Mouse (Mus musculus) liver, embryonic 15.5 days (tissue): Measurements from ENCODE around the gene Tmem141. TPM values are rescaled to one million over a fixed set of nuclear protein-coding genes. Genes with fewer than 3 reads are reported as not detected.

ENCODE experiments used
- ATAC-seq: fragments of 200-750 bp; cut with Nextera tagmentation; 2 replicates; pipeline ENCODE4 v1.8.0; 2017; ENCODE audit warnings: moderate number of reproducible peaks, mild to moderate bottlenecking, moderate library complexity; ENCODE audit not compliant: insufficient read depth
- H3K27ac ChIP-seq: fragments of 300-500 bp; sonication (generic); replicated peaks from 2 replicates; pipeline ENCODE4 v1.5.1; 2015; ENCODE audit warnings: mild to moderate bottlenecking, inconsistent platforms
- H3K27me3 ChIP-seq: fragments of 300-500 bp; sonication (generic); 2 replicates; pipeline ENCODE4 v1.6.1; 2015; ENCODE audit warnings: mild to moderate bottlenecking, inconsistent platforms
- H3K36me3 ChIP-seq: fragments of 300-500 bp; sonication (generic); replicated peaks from 2 replicates; pipeline ENCODE4 v1.6.1; 2015; ENCODE audit warnings: moderate library complexity, mild to moderate bottlenecking, inconsistent platforms
- H3K4me1 ChIP-seq: fragments of 300-500 bp; sonication (generic); replicated peaks from 2 replicates; pipeline ENCODE4 v1.6.1; 2015; ENCODE audit warnings: inconsistent platforms
- H3K4me2 ChIP-seq: fragments of 300-500 bp; sonication (generic); 2 replicates; pipeline ENCODE4 v1.6.1; 2015; ENCODE audit warnings: moderate library complexity, mild to moderate bottlenecking, inconsistent platforms
- H3K4me3 ChIP-seq: fragments of 300-500 bp; sonication (generic); replicated peaks from 2 replicates; pipeline ENCODE4 v1.5.1; 2015; ENCODE audit warnings: mild to moderate bottlenecking, inconsistent platforms
- H3K9ac ChIP-seq: fragments of 300-500 bp; sonication (generic); 2 replicates; pipeline ENCODE4 v1.6.1; 2015; ENCODE audit warnings: moderate library complexity, mild to moderate bottlenecking, inconsistent platforms
- H3K9me3 ChIP-seq: fragments of 300-500 bp; sonication (generic); replicated peaks from 2 replicates; pipeline ENCODE4 v1.6.1; 2016; ENCODE audit warnings: inconsistent platforms
- WGBS: fragments of 180-500 bp; shearing (Covaris S2); methylation state at CpG from one replicate; pipeline ENCODE4 v1.1.7; 2015; ENCODE audit warnings: mixed read lengths; ENCODE audit not compliant: insufficient replicate concordance; 5-methylcytosine and 5-hydroxymethylcytosine counted together
- polyA plus RNA-seq: library from polyadenylated mRNA; unstranded; fragments of >200 nt; fragmentation: Nextera tagmentation; extraction: Ambion mirVana; gene quantifications from 2 replicates; pipeline ENCODE4 v1.2.1, GENCODE M21; 2015

Gene Tmem141
- polyA plus RNA-seq, 1 experiment from 2014 or later = 8.2 TPM

DNA sequence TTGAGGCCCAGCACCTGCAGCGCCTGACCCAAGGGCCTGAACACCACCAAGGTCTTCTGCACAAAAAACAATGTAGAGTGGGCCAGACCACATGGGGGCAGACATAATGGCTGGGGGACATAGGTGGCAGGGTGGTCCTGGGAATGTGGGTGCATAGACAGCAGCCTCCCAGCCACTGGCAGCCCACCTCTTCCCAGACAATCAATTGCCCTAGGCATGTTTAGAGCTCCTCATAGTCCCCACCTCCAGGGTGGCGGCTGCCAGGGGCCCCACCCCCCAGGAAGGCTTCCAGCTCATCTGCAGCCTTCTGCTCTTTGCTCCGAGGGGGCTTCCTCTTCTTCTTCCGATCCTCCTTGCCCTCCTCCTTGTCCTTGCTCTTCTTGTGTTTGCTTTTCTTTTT lies 38.2 kb downstream of the Tmem141 start:
- Histone ChIP-seq H3K27ac (no peak overlapping the region), H3K9ac (no peak overlapping the region), H3K4me3 (no peak overlapping the region), H3K27me3 (peaks cover 33% of the 10 kb centered on the region), H3K9me3 (no peaks in the 10 kb centered on the region), H3K36me3 (peaks cover 48% of the 10 kb centered on the region), H3K4me1 (peaks cover 45% of the 10 kb centered on the region), H3K4me2 (no peak overlapping the region)
- 54% methylated on average over 4 of the region's 4 CpGs for WGBS
- ATAC-seq = no peak

DNA sequence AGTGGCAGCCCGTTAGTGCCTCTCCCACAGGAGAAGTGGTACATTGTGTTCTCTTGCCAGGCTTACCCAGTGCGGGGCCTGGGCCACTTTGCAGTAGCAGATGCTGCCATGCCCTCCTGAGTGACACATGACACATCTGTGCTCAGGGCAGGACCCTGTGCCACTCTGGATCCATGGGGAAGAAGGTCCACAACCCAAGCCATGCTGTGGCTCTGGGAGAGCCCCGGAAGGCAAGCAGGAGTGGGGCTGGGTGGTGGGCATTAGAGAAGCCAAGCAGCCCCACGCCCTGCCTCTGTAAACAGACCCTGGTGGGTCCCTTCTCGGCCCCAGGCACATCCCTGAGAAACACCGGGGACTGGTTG lies 38.7 kb downstream of the Tmem141 start:
- H3K36me3 ChIP-seq = peaks cover 45% of the 10 kb centered on the region
- no peak for ATAC-seq
- peaks cover 50% of the 10 kb centered on the region for H3K4me1 ChIP-seq
- peaks cover 38% of the 10 kb centered on the region for H3K27me3 ChIP-seq
- H3K4me2 ChIP-seq = no peak overlapping the region
- no peak overlapping the region for H3K9ac ChIP-seq
- no peaks in the 10 kb centered on the region for H3K9me3 ChIP-seq
- no peak overlapping the region for H3K4me3 ChIP-seq
- 73% methylated on average over 6 of the region's 6 CpGs for WGBS
- no peak overlapping the region for H3K27ac ChIP-seq

DNA sequence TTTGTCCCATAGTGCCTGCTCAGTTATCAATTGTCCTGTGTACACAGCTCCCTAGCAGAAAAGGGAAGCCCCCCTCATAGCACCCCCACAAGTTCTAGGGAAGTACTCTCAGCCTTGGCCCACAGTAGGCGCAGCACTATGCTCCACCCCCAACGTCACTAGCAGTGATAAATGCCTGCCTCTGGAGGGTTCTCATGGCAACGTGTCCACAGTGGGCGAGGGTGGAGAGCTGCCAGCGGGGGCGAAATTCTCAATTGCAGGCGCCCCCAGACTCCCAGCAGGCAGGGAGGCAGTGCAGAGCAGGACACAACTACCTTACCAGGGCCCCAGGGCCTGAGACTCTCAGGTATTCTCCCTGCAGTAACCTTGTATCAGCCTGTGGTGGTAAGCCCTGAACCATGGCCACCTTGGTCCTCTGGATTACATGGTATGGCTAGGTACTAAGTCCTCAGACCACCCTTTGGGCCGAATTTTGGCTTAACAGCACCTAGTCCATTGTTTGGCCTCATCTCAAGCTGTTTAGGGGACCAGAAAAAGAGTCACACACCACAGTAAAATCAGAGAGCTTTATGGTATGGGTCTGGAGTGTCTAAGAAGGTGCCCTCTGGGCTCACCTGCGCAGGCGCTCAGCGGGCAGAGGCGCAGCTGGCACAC lies 39.2 kb downstream of the Tmem141 start:
- H3K4me1 ChIP-seq = peaks cover 55% of the 10 kb centered on the region
- H3K4me2 ChIP-seq = no peak overlapping the region
- no peak overlapping the region for H3K27ac ChIP-seq
- 39% methylated on average over 12 of the region's 12 CpGs for whole genome bisulfite sequencing
- no peaks in the 10 kb centered on the region for H3K9me3 ChIP-seq
- H3K4me3 ChIP-seq = no peak overlapping the region
- peaks cover 39% of the 10 kb centered on the region for H3K36me3 ChIP-seq
- ATAC-seq = no peak
- peaks cover 43% of the 10 kb centered on the region for H3K27me3 ChIP-seq
- H3K9ac ChIP-seq = peak overlapping the region; percentile 2; the same call in 1 of the 2 replicates

DNA sequence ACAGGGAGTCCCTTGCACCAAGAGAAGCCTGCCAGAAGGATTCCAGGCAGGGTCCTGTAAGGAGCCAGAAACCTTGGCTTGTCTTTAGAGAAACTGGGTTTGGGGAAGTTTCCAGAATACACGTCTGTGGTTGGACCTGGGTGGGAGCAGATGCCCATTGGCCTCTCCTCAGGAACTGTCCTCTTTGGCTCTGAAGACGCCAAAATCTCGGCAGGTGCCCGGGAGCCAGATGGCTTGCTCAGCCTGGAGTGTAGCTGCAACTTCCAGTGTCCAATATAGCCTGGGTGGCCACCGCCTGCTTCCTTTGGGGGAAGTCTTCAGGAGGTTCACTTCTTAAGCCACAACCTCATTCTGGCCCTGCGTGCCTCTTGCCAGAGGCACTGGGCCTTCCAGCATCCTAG lies 39.9 kb downstream of the Tmem141 start:
- Histone ChIP-seq H3K27ac (0 out of 2 replicates have a peak overlapping the region, but pooled peaks have one; percentile 29), H3K4me3 (no peak overlapping the region), H3K4me1 (peaks cover 62% of the 10 kb centered on the region), H3K9me3 (no peaks in the 10 kb centered on the region), H3K36me3 (peaks cover 35% of the 10 kb centered on the region), H3K9ac (no peak overlapping the region), H3K27me3 (peaks cover 50% of the 10 kb centered on the region), H3K4me2 (peak overlapping the region; percentile 60)
- ATAC-seq = no peak
- WGBS = 6% methylated on average over 6 of the region's 6 CpGs

DNA sequence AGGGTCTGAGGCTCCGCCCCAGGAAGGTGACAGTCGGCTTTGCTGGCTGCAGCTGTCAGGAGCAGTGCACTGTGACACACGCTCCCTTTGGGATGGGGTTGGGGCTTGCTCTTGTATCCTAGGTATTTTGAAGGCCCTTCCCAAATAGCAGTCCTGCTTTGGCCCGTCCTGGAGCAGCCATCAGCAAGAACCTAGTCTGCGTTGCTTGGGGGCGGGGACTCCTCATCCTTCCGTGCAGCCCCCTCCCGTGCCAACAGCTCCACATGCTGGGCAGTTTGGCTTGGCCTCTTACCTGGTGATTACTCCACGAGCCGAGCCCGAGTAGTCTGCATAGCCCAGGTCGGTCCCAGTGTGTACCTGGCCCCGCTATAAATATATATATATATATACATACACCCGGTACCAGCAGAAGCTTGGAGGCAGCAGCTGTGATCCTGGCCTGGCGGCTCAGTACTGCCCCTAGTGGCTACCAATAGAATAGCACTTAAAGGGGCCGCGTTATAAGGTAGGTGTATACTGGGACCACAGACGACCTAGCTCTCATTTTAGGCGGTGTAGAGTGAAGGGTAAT lies 40.4 kb downstream of the Tmem141 start, which contains the start of gene Ajm1:
Gene Ajm1 (minus strand): TSS at position 464 of the 571 bp plus-strand sequence.
- peak; percentile 49 for ATAC-seq
- Histone ChIP-seq H3K4me2 (peak within 1 kb of the TSS; percentile 60), H3K27me3 (peaks cover 55% of the 10 kb centered on the region), H3K4me3 (peak within 1 kb of the TSS; percentile 19; the same call in 1 of the 2 replicates), H3K9ac (peak within 1 kb of the TSS; percentile 2; the same call in 1 of the 2 replicates), H3K4me1 (peaks cover 62% of the 10 kb centered on the region), H3K36me3 (peaks cover 30% of the 10 kb centered on the region), H3K27ac (0 out of 2 replicates have a peak within 1 kb of the TSS, but pooled peaks have one; percentile 29), H3K9me3 (no peaks in the 10 kb centered on the region)
- 7% methylated on average over 19 of the region's 19 CpGs for WGBS

DNA sequence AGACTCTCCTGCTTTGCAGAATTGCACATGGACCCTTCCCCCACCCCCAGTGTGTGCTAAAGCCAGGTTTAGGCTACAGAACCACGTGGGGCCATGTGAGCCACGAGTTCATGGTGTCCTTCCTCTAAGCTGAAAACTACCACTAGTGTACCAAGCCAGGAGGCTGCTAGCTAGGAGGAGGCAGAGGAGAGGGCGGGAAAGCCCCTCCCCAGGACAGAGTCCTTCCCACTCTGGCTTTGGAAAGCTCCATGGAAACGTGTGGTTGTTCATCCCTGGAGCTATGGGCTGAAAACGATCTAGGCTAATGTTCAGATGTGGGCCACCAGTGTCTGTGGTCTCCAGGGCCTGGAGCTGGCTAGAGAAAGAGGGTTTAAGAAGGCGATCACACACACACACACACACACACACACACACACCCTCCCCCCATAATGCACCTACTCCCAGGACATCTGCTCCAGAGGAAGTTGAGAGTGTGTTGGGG lies 41.1 kb downstream of the Tmem141 start:
- Histone ChIP-seq H3K27ac (no peak overlapping the region), H3K4me3 (no peak overlapping the region), H3K27me3 (peaks cover 63% of the 10 kb centered on the region), H3K9ac (no peak overlapping the region), H3K4me1 (peaks cover 68% of the 10 kb centered on the region), H3K4me2 (no peak overlapping the region), H3K9me3 (no peaks in the 10 kb centered on the region), H3K36me3 (peaks cover 26% of the 10 kb centered on the region)
- 19% methylated on average over 6 of the region's 6 CpGs for WGBS
- ATAC-seq = no peak

DNA sequence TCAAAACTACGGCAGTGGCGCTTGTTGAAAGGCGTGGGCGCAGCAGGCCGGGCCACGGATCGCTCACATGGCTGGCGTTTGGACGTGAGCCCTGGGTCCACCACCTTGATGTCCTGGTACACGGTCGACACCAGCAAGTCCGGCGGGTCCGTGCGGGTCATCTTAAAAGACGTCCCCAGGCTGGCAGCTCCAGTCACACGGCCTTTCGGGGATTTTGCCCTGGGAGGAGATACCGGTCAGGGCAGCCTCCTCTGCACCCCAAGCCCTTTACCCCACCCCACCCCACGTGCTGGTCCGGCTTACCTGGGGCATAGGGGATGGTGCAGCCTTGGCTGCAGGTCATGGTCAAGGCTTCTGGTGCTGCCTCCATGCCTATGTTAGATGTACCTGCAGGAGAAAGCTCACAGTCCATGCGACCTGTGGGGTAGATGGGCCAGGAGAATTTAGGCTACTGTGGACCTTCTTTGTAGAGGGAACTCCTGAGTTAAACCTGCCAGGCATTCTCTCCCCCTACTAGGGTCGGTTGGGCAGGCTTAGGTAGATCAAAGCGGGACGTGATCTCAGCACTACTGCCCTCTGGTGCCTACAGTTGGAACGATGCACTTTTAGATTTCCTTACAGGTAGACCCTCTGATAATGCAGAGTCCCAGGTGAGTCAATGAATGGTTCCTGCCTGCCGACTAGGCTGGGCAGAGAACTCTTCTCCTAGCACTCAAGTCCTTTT lies 41.9 kb downstream of the Tmem141 start:
- ATAC-seq = no peak
- no peak overlapping the region; the same call in 1 of the 2 replicates for H3K4me2 ChIP-seq

DNA sequence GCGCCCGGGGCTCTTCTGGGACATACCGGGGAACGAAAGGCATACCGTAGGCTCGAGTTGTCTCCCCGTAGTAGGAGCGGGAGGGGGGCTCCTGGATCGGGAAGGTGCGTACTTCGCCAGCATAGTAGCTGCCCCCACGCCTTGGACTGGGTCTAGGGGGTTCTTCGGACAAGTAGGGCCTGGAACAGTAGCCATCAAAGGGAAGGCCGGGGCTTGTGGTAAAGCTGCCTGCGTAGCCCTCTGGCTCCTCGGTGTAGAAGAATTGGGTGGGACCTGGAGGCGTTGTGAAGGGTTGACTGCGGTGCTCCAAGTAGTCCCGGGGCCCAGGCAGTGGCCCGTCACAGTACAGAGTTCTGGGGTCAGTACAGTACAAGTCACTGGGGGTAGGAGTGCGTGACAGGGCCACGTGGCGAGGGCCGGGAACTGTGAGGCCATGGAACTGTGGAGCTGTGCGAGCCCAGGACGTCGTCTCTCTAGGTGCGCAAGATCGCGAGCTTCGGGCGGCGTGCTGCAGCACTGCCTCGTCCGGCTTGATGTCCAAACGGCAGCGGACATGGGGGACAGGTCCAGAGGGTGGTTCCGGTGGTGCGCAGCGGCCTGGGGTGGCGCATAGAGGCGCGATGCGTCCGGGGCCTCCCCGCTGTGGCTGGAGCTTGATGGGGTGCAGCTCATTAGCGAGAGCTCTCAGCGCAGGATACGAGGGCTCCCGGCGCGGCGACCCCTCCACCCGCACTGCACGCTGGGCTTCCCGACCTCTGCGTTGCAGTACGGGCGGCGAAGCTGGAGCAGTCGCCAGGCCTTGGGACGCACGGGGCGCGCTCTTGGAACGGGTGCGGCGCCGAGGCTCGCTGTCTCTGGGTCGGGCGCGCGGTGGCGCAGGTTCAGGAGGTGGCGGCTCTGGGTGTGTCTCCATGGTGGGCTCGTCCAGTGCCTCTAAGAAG lies 42.7 kb downstream of the Tmem141 start:
- no peak overlapping the region for H3K4me3 ChIP-seq
- no peak overlapping the region; the same call in 1 of the 2 replicates for H3K4me2 ChIP-seq
- 6% methylated on average over 77 of the region's 77 CpGs for WGBS
- H3K36me3 ChIP-seq = peaks cover 10% of the 10 kb centered on the region; the same call in 1 of the 2 replicates
- H3K4me1 ChIP-seq = peaks cover 81% of the 10 kb centered on the region
- peaks cover 67% of the 10 kb centered on the region for H3K27me3 ChIP-seq
- no peak overlapping the region for H3K9ac ChIP-seq
- H3K27ac ChIP-seq = no peak overlapping the region
- no peaks in the 10 kb centered on the region for H3K9me3 ChIP-seq
- no peak for ATAC-seq

More for the DNA sequence above, 41.9 kb downstream of the Tmem141 start:
- H3K27ac ChIP-seq = no peak overlapping the region
- H3K36me3 ChIP-seq = peaks cover 18% of the 10 kb centered on the region
- H3K27me3 ChIP-seq = peaks cover 67% of the 10 kb centered on the region
- H3K9ac ChIP-seq = no peak overlapping the region
- peaks cover 74% of the 10 kb centered on the region for H3K4me1 ChIP-seq
- no peaks in the 10 kb centered on the region for H3K9me3 ChIP-seq
- H3K4me3 ChIP-seq = no peak overlapping the region
- 6% methylated on average over 27 of the region's 27 CpGs for WGBS

DNA sequence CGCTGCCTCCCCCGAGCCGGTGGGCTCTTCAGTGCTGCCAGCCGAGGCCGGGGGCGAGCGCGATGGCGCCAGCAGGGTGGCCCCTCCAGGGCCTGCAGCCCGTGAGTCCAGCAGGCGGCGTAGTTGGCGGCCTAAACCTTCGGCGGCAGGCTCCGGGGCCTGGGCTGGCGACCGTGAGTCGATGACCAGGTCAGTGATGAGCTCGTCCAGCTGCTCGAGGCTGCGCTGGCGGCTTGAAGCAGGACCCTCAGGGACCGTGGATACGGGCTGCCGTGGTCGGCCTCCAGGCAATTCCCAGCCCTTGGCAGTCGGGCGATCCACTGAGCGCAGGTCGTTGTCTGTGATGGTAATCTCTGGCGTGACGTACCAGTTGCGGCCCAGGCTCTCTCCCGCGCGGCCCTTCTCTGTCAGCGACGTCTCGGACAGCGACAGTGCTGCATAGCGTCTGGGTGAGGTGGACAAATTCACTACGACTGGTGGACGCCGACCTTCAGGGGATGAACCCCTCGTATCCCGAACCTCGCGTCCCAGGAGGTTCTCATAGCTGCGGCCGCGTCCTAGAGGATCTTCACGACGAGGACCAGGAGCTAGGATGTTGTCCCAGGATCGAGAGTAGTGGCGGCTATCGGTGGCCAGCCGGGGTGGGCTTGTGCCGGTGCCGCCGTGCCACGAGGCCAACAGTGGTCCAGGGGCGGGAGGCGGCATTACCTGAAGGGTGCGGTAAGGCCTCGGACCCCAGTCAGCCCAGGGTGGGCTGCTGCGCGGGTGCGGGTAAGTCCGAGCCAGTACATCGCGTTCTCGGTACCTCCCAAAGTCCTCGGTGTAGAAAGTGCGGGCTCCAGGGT lies 43.6 kb downstream of the Tmem141 start:
- Histone ChIP-seq H3K4me1 (peaks cover 90% of the 10 kb centered on the region), H3K27ac (no peak overlapping the region), H3K9me3 (no peaks in the 10 kb centered on the region), H3K36me3 (peaks cover under 1% of the 10 kb centered on the region; the same call in 1 of the 2 replicates), H3K9ac (no peak overlapping the region), H3K27me3 (peaks cover 67% of the 10 kb centered on the region), H3K4me2 (peak overlapping the region; percentile 38), H3K4me3 (0 out of 2 replicates have a peak overlapping the region, but pooled peaks have one; percentile 8)
- ATAC-seq = no peak
- WGBS = 6% methylated on average over 75 of the region's 75 CpGs
